Mouse (Mus musculus) spleen, adult 18-20 months (tissue): ENCODE results near the gene Mrpl48.

Source experiments
- DNase-seq, 2 experiments: peaks; one replicate each; pipeline ENCODE4 v3.0.0; 2022; ENCODE audit warnings: mixed read lengths in 2 of 2

The Mrpl48 gene

GRCm38 (mm10) chr7:100608130-100608741 lies at the start of gene Mrpl48:
Gene Mrpl48, minus strand, starts transcription at chr7:100608301.
- DNase-seq = peak in 1 of 2 experiments; percentile 15

DNA sequence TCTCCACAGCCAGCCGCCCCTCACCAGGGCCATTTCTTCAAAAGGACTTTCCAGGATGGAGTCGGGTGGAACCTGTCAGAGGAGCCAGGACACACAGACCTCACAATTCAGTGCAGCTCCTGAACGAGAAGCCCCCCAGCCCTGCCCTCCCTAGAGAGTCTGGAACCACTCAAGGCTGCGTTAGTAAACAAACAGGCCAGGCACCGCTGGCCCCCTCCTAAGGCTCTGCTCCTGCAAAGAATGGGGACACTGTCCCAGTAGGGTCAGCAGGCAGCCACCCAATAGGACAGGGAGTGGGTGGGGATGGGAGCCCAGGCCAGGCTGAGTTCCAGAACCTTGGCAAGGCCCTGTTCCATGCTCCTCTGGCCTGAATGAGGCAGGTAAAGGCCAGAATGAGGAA lies 48.6 kb upstream of the Mrpl48 start:
- no peak for DNase-seq

GRCm38 (mm10) chr7:100654441-100654840 lies 46.3 kb upstream of the Mrpl48 start:
- no peak for DNase-seq

- DNase-seq = no peak
These were observed 45.6 kb upstream of the Mrpl48 start for GRCm38 (mm10) chr7:100653480-100654266.

- no peak for DNase-seq
These were observed 42.9 kb upstream of the Mrpl48 start for GRCm38 (mm10) chr7:100651011-100651410.

DNA sequence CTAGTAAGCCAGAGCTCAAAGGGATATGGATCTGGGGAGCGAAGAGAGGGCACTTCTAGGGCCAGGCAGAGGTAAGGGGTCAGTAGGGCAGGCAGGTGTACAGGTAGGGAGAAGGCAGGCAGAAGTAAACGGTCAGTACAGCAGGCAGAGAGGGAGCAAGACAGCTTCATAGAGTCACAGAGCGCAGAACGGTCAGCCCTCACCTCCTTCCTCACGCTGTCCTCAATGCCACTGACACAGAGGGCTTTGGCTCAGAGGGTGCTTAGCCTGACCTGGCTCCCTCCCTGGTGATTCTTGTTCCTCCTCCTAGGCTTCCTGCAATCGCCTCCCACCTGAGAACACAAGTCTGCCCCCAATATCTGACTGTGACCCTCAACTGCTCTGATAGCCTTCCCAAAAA lies 42.3 kb upstream of the Mrpl48 start:
- no peak for DNase-seq

- no peak for DNase-seq
These were observed 41.7 kb upstream of the Mrpl48 start for GRCm38 (mm10) chr7:100649826-100650225.

GRCm38 (mm10) chr7:100649095-100649494 lies 41.0 kb upstream of the Mrpl48 start:
- DNase-seq = no peak

DNA sequence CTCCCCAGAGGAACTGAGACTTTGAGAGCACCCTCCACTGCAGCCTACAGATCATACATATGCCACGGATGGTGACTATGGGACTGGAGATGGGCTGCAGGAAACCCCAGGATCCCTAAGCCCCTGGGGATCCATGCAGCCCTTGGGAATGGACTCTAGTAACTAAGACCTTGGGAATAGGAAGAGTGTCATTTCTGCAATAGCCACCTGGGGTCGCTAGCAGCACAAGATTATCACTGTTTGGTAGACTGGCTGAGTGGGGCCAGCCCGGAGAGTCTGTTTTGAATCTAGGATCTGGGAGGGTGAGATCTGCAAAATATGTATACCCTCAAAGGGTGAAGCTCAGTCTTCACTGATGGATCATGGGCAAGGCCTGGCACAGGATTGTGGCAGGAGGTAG lies 37.0 kb upstream of the Mrpl48 start:
- DNase-seq = peak in 1 of 2 experiments; percentile 40

DNA sequence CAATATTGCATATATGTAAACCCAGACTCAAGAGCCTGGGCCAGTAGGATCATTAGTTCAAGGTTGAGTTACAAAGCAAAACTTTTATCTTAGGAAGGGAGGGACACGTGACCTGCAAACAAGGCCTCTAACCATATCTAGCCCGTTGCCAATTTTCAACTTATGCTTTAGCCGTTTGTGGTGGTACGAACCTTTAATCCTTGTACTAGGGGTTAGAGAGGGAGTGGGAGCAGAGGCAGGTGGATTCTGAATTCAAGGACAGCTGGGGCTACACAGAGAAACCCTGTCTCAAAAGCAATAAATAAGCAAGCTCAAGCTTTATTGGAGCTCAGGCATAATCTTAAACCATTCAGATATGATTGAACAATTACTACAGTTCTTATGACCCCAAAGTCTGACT lies 34.3 kb upstream of the Mrpl48 start:
- no peak for DNase-seq

DNA sequence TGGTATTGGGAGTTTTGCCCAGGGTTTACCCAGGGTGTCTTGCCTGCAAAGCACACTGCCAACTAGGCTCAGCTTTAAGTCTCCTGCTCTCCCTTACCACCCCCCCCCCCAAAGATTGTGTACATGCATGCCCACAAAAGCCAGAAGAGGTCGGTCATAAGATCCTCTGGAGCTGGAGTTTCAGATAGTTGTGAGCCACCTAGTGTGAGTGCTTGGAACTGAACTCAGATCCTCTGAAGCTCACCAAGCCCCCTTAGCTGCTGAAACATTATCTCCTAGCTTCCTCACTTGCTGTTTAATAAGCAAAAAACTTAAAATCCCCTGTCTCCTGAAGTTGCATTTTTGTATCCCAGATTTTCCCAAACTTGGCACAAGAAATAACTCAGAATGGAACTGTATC lies 29.6 kb upstream of the Mrpl48 start:
- peak in 1 of 2 experiments; percentile 25 for DNase-seq

DNA sequence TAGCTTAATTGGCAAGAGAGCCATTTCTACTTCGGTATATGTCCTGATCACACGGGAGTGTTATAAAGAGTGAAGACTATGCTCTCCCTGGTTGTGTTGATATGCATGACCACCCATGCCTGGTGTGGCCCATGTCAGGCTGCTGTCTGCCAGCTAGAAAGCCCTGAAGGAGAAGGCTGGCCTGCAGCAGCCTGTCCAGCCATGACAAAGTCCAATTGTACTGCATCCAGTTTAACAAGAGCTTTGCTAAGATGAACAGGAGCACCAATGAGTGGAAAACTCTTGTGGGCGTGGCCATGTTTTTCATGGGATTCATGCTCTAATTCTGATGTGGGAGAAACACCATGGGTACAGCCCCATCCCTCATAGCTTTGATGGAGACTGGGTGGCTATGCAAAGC lies 16.4 kb upstream of the Mrpl48 start:
- no peak for DNase-seq

DNA sequence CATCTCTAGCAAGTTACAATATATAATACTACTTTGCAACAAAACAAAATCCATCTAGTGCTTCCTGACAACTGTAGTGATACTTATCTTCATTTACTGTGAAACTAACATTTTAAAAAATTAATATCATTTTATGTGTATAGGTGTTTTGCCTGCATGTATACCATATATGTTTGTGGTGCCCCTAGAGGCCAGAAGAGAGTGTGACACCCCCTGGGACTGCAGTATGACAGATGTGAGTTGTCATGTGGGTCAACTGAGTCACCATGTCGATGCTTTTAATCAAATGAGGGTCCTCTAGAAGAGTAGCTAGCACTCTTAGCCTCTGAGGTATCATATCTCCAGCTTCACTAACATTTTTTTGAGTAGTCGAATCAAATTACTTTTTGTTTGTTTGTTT lies 14.2 kb upstream of the Mrpl48 start:
- no peak for DNase-seq

- no peak for DNase-seq
These were observed 8.2 kb upstream of the Mrpl48 start for GRCm38 (mm10) chr7:100616121-100616857.

DNA sequence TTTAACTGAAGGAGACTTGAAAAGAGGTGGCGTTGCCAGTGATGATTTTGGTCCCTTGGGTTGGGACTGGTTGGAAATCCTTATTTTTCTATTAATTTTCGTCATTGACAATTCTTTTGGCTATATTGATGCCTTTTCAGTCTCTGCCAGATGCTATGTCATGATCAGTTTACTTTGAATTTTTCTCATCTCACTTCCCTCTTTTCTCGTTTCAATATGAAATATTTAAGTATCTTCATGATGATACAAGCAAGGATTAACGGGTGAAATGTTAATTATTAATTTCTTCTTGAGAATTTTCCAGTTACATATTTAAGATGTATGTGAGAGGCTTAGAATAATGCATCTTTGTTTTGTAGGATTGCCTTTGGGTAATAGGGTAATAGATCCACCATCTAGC lies 809 bp upstream of the Mrpl48 start:
- DNase-seq = no peak

DNA sequence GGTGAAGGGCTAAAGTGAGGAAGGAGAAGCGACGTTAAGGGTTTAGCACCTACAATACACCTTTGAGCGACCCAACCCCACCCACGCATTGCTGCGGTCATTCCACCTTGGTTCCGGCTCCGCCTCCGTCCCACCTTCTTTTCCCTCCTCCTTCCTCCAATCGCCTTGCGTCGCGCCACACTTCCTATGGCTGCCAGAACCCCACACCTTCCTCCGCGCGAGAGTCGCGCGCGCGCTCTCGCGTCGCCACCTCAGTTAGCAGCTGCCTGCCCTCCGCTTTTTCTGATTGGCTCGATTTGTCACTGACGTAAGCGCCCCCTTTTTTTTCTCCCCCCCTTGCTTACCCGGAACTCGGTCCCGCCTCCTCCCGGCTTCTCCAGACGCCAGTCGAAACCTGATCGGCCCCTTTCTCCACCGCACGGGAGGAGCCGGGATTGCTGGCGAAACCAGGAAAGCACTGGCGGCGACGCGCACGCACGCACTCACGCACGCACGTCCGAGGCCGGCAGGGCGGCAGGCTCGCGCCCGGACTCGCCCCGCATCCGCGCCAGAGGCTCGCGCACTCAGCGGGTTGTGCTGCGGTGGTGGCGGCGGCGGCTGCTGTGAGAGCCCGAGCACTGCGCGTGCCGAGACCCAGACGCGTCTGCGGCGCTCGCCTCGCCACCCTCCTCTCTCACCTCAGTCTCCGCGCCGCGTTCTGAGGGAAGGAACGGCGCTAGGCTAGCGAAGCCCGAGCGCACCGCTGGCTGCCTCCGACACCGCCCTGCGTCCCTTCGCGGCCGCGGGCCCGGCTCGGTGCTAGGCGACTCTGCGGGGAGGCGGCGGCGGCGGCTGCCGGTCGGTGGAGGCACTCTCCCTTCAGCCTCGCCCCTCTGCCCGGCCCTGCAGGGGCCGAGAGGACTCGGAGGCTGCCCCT lies 629 bp downstream of the Mrpl48 start, which contains the start of gene Rab6a:
Rab6a (plus strand) TSS at position 197 of the 916 bp plus-strand sequence.
- peak; percentile 91 to 94 for DNase-seq

DNA sequence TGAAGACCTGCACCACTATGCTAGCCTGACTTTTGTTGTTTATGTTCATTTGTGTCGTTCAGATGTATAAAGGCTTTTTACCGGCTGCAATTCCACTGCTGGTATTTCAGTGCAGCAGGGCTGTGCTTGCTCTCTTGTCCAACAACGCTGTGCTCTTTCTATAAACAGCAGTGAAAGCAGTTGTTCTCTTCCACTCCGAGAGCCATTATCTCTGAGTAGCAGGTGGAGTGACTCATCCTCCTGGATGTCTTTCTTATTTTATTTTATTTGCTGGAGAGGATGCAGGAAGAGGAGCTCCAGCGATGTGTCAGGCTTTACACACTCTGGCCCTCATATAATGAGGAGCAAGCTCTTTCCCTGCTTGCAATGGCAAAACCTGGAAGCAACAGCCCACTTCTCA lies 7.9 kb downstream of the Mrpl48 start:
- DNase-seq = no peak

- no peak for DNase-seq
These were observed 14.8 kb downstream of the Mrpl48 start for GRCm38 (mm10) chr7:100593349-100593748.

DNA sequence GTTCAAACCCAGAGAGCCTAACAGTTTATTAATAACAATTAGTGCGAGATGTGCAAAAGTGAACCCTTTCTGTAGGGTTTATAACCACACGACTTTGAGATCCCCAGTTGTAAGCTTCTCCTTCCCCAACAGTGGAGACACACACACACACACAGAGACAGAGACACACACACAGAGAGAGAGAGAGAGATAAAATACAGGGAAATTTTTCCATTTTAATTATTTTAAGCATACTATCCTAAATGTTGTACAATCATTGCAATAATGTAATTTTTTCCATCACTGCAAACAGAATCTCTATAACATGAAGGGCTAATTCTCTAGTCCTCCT lies 16.6 kb downstream of the Mrpl48 start:
- DNase-seq = no peak

GRCm38 (mm10) chr7:100590845-100591521 lies 17.1 kb downstream of the Mrpl48 start:
- peak; percentile 61 to 70 for DNase-seq

DNA sequence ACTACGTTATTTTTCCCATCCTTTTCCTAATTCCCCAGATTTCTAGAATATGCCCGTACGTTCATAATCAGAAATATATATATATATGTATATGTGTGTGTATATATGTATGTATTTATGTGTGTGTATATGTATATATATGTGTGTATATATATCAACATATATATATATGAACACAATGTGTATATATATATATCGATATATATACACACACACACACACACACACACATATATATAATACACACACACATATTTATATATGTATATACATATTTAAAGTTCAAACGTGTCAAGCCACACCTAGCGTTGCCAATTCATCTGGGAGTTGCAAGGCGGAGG lies 17.6 kb downstream of the Mrpl48 start:
- no peak for DNase-seq

GRCm38 (mm10) chr7:100589816-100590215 lies 18.3 kb downstream of the Mrpl48 start:
- no peak for DNase-seq
